Mouse (Mus musculus) WW6 (cell line): ENCODE results near the gene Cadps.

Experiments
- DNase-seq: peaks from one replicate; pipeline ENCODE4 v3.0.0-alpha.2; 2013; ENCODE audit warnings: low read depth, low spot score

Gene Cadps

GRCm38 (mm10) chr14:12341075-12341788 is 481.6 kb downstream of the Cadps start:
- DNase-seq = no peak

GRCm38 (mm10) chr14:12340238-12341074 is 482.4 kb downstream of the Cadps start:
- no peak for DNase-seq

DNA sequence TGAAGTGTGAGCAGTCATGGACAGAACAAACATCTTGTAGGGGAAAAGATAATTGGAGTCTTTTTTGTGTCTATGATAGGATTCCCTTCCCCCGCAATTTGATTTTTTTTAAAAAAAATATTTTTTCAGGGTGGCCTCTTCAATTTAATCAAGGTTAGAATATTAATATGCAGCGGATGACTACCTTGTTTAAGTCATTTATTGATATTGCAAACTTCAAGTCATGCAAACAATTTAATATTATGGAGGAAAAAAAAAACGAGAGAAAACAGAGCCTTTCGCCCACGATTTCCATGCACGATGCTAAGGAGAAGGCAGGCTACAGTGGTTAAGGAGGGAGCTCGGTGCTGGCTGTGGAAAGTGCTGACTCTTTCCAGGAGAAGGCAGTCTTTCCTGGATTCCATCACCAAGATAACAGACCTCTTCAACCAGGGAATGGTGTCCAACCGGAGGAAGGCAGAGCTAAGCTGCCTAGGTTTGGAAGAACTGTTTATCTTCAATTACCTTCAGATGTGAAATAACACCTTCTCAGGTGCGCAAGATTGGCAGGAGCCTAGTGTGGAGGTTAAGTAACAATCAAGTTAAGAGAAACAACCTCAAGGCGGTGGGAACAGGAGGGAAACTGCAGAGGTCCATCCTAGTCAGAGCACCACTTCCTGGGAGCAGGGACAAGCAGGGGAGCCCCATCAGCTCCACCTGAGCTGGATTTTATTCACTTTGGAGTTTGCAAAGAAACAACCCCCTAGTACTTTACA is 483.9 kb downstream of the Cadps start:
- DNase-seq = no peak

DNA sequence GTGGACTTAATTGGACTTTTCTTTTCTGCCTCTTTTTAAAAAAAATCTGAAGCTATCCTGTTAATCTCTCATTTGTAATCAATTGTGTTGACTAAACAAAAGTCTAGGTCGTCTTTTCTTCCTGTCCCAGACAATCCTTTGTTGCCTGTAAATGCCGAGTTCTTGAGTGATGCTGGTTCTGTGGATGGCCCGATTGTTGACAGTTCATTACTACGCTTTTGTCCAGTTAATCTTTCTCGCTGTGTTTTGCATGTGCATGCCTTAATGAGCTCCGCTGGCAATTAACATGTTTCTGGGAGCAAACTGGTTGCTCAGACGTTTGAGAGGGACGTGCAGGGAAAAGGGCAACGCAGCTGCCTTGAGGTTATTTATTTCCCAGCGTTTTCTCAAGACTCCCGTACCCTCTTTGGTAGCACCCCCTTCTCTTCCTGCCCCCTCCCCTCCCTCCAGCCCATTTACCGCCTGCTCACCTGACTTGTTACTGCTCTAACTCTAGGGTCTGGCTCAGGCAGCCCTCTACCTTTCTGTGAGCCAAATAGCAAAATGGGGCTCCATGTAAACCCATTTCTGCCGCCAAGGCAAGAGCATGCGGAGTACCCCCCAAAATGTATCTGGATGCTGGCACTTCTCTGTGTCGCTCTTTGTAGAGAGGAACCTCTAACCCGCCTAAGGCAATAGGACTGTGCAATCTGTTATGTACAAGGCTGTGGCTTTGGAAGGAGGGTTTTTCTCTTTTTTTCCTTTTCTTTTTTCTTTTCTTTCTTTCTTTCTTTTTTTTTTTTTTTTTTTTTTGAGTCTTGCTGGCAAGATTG is 484.7 kb downstream of the Cadps start:
- no peak for DNase-seq

- DNase-seq = no peak
These were observed 485.4 kb downstream of the Cadps start for GRCm38 (mm10) chr14:12337421-12337997.

DNA sequence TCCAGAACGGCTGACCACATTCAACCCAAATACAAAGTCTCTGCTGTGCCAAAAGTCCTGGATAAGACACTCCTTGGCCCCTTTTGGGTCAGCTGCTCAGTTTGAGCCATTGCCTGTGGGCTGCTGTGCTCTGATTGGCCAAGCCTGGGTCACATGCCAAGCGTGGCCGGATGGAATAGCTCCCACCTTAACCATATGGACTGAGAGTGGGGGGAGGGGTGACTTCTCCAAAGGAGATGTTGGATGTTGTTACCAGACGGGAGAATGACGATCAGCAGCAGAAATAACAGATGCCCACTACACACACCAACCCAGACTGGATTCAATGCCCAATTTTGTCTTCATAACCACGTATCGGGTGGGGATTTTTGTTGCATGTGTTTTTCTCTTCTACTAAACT is 488.0 kb downstream of the Cadps start:
- DNase-seq = no peak

DNA sequence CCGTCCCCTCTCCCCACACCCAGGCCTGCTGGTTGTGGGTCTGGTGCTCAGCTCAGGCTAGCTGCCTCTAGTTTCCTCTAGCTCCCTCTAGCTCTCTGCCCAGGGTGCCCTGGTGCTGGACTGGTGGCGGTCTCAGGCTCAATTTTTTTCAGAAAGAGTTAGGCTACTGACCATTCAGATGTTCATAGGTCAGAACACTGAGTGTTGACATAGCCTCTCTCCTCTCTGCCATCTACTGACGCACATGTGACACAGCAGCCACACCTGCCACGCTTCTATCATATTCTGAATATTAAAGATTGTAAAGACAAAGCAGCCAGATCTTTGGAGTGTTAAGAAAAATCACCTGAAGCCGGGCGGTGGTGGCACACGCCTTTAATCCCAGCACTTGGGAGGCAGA is 489.3 kb downstream of the Cadps start:
- no peak for DNase-seq
